Mouse (Mus musculus) G1E (cell line): ENCODE results near the gene Tomm7.

Experiments used
- CTCF ChIP-seq: IDR thresholded peaks from 2 replicates; pipeline ENCODE4 v1.5.1; 2012; ENCODE audit warnings: low read depth, low read length, inconsistent platforms, mixed read lengths
- GATA1 ChIP-seq: IDR thresholded peaks from 2 replicates; pipeline ENCODE4 v1.6.1; 2012; ENCODE audit warnings: borderline replicate concordance, low read length, inconsistent platforms, mixed read lengths
- POLR2AphosphoS5 ChIP-seq: IDR thresholded peaks from 2 replicates; pipeline ENCODE4 v1.6.1; 2012; ENCODE audit warnings: low read depth, low read length, inconsistent platforms; ENCODE audit not compliant: insufficient replicate concordance
- TAL1 ChIP-seq: conservative IDR thresholded peaks from 2 replicates; pipeline ENCODE4 v1.6.1; 2012; ENCODE audit warnings: low read depth, low read length, inconsistent platforms, mixed read lengths

GRCm38 (mm10) chr5:23858643-23859042 is 14.7 kb upstream of the Tomm7 start:
- TF ChIP-seq GATA1 (no peak), CTCF (no peak), TAL1 (no peak), POLR2AphosphoS5 (no peak)
